Mouse (Mus musculus): ENCODE results near the gene Foxe3.

The Foxe3 gene

GRCm38 (mm10) chr4:114916056-114916455 is 9.8 kb downstream of the Foxe3 start:
- DNase-seq (ENCODE audit: low read depth), result no peak

DNA sequence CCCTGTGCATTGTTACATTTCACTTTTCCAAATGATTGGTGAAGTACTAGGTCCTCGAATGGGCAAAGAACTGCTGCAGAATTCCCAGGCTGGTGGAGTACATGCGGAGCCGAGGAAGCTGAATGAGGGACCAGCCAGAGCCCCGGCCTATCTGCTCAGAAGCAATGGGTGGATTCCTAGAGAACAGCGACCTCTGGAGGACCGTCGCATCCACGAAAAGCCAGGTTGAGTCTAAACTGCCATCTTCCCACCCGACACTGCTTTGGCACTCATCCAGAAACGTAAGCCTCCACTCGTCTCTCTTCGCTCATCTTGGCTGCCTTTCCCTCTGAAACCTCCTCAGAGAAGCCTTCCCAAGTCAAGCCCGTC is 12.2 kb downstream of the Foxe3 start:
- DNase-seq (ENCODE audit: low read depth), result peak; percentile 31

- no peak for DNase-seq (ENCODE audit: low read depth)
These were observed 12.9 kb downstream of the Foxe3 start for GRCm38 (mm10) chr4:114912705-114913593.

DNA sequence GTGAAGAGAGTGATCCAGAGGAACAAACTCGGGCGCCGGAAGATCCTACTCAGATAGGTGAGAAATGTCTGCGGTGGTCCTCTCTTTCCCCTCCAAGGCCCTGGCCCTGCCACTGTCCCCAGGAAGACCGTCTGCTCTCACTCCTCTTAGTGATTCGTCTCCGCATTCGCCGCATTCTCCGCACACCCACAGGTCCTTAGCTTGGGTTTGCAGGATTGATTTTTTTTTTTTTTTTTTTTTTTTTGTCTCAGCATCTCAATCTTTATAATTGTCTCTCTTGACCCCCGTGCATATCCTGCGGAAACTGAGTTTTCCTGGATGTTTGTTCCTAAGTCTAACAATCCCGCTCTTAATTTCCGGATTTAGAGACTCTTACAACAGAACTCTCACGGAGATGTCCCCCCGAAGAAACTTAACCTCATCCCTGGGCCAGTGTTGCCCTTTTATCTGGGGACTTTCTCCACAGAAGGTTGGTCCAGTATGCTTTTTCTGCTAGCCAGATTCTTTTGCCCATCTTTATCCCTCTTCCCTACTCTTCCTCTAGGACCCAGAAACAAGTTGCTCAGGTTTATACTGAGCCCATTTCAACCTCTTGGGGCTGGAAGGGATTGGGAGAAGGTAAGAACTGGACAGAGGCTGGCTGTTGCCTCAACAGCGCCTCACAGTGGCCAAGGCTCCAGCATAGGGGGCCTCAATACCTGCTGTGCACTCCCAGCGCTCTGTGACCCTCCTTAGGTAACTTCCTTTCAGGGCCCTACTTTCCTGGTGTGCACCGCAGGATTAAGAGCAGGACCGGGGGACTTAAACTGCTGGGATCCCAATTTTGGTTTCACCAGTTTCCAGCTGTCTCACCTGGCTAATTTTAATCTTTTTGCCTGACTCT is 16.0 kb downstream of the Foxe3 start:
- peak; percentile 83 for DNase-seq (ENCODE audit: low read depth)

- DNase-seq (ENCODE audit: low read depth), result peak; percentile 92
These were observed 16.8 kb downstream of the Foxe3 start, which contains the start of gene Foxd2 for GRCm38 (mm10) chr4:114908829-114909601. Gene Foxd2, minus strand, starts transcription at chr4:114908873.

DNA sequence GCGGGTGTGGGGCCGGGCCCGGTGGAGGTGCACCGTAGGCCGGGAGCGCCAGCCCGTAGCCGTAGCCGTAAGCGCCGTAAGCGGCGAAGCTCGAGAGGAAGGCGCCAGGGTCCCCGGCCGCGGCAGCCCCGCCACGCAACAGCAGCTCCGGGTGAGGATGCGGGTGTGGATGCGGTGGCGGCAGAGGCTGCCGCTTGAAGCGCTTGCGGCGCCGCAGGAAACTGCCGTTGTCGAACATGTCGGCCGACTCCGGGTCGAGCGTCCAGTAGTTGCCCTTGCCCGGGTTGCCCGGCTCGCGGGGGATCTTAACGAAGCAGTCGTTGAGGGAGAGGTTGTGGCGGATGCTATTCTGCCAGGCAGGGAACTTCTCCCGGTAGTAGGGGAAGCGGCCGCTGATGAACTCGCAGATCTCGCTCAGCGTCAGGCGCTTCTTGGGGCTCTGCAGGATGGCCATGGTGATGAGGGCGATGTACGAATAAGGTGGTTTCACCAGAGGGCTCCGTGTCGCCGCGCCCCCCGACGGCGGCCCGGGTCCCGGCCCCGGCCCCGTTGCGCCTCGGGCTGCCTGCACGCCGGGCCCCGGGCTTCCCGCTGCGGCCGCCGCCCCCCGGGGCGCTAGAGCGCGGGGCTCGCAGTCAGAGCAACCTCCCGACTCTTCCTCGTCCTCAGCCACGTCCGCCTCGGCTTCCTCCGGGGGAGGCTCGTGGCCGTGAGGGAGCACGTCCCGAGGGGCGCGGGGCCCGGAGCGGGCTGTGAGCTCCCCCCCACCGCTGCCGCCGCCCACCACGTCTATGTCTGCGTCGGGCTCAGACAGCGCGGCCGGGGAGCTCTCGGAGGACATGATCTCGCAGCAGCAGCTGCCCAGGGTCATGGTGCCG is 17.6 kb downstream of the Foxe3 start:
- no peak for DNase-seq (ENCODE audit: low read depth)

DNA sequence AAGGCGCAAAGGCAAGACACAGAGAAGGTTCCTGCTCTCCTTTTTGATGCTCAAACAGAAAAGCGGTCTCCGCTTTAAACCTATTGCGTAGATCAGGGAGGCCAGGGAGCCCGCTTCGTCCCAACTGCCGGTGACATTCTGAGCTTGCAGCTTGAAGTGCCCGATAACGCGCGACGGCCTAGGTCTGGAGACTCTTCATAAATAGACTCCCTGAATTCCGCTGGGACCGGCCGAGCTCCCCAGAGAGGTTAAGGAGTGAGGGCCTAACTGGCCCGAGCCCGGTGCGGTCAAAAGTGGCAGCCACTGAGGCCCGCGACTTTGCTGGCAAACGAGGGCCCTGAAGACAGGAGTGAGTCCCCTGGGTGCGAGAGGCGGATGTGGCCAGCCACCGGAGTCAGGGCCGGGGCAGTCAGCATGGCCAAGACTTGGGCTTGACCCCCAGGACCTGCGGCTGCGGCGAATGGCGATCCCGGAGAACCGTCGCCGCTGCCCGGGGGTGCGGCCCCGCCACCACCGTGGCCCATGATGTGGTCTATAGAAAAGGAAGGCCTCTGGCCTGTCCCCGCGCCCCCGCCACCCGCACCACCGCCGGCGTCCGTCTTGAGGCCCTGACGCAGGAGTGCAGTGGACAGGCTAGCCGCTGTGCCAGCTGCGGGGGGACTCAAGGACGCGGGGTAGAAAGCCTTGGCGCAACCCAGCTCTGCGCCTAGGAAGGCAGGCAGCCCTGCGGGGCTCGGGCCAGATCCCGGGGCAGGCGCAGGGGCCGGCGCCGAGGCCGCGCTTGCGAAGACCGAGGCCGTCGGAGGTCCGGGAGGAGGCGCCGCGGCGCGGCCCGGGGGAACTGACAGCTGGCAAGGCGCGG is 18.5 kb downstream of the Foxe3 start:
- no peak for DNase-seq (ENCODE audit: low read depth)

DNA sequence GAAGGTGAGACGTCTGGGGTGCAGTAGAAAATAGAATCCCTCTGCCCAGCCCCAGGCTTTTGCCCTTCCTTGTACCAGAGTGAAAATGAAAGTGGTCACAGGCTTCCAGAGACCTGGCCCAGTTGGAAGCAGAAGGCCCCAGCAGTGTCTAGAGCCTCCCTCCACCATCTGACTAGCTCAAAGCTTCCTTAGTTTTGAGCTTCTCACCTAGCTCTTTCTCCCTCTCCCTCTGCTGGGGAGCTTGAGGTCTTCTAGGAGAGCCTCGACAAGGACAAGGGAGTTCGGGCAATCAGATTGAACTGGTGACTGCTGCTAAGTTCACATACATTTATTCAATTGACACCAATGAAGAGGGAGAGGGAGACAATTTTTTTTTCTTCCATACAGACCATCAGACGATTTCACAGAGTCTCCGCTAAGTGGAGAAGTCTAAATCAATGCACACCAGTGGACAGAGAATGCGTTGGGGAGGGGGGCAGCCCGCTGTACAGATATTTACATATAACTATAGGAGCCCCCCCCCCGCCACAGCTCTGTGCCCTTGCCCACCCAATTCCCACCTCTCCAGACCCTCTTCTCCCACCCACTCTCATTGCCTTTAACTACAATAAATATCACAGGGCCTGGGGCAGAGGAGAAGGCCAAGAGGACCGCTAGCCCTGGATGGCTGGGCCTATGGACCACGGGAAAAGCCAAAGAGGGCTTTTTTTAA is 19.7 kb downstream of the Foxe3 start:
- DNase-seq (ENCODE audit: low read depth), result no peak

DNA sequence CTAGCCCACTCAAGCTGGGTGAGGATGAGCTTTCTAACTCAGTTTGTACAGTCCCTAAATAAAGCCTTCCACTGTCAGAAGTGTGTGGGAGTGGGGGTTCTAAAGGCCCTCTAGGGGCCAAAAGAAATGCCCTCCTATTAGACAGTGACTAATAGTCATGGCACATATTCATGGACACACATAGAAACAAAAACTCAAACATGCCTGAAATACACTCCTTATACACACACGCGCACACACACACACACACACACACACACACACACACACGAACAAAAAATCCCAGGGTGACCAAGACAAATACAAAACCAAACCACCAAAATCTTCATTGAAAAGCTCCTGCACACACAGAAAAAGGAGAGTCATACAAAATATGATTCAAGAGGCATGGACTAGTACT is 20.3 kb downstream of the Foxe3 start:
- no peak for DNase-seq (ENCODE audit: low read depth)

DNA sequence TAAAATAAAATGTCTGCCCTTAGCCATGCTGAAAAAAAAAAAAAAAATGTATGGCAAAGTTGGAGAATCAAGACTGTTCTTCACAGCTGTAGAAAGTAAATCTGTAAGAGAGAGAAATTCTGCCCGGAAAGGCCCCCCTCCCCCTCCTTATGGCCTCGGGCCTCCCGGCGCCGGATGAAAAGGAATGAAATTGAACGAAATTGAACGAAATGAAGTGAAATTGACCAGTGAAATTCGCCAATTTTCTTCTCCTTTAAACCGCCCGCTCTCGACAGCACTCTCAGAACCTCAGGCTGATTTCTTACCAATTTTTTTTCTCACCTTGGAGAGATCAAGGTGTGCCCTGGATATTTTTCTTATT is 22.4 kb downstream of the Foxe3 start:
- no peak for DNase-seq (ENCODE audit: low read depth)

DNA sequence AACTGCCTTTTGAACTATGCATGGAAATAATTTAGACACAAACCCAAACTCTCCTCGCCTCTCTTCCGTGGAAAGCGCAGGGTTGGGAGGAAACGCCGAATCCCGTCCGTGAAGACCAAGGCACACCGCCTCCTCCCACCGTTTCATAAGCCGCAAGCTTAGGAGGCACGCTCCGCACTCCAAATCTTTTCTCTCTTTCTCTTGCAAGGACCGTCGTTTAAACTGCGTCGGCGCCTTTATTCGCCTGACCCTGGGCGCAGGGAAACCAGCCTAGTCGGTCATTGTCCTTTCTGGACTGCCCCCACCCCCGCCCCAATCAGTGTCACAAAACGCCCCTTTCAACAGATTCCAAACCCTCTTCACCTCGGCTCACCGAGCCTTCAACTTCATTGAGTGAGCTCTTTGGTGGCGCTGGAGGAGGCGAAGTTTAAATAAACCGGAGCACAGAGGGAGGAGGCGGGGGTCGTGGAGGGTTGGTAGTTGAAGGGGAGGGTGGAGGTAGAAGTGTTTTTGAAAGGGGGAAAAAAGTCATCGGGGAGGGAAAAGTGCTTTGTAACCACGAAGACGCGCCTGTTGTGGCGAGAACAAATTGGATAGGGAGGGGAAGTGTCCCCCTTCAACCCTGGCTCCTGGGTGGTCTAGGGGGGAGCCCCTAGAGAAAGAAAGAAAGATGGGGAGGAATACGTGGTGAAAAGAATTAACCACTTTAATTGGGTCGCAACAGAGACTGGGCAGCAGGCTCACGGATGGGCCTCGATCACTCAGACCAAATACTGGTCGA is 23.0 kb downstream of the Foxe3 start:
- no peak for DNase-seq (ENCODE audit: low read depth)

- DNase-seq (ENCODE audit: low read depth), result no peak
These were observed 24.0 kb downstream of the Foxe3 start for GRCm38 (mm10) chr4:114901643-114902351.

DNA sequence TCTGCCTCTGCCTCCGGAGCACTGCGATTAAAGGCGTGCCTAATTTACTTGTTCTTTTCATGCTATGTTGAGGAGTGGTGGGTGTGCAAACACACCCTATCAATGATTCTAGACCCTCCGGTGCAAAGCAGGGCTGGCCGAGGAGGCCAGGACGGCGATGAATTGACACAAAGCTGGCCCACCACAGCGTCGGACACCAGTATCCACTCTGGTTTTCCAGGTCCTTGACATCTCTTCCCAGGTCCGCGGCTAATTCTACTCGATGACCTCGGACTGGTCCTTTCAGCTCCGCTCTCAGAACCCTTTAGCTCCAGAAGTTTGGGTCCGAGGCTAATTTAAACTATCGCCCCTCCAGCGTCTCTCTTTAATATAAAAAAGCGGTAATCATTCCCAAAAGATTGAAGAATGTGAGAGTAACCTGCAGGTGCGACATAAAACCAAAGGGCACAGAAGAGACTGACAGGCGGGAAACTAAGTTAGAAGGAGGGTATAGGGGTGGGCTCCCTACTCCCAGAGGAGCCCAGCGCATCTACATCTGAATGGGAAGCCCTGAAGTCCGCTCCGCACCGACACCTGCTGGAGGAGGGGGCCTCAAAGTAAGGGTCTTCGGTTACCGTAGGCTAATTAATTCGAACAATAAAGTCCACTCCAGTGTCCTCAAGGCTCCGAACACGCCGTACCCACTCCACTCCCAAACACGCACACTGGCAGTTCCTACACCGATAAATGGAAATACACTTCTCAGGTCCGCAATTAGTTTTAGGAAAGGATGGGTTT is 24.8 kb downstream of the Foxe3 start:
- DNase-seq (ENCODE audit: low read depth), result no peak

DNA sequence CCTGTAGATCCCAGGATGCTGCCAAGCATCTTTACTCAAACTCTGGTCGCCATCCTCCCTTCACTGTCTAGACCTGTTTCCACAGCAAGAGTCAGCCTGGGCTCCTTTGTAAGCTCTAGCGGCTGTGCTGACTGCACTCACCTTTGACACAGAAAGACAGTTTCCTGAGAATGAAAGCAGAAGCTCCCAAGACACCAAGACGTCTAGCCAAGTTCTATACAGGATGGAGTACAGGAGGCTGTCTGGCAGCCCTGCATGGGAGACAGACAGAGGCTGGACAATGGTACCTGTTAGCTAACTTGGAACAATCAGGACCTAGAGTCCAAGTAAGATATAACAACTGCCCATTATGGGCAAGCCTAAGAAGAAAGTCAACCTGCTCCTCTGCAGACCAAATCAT is 25.9 kb downstream of the Foxe3 start:
- DNase-seq (ENCODE audit: low read depth), result no peak

GRCm38 (mm10) chr4:114897853-114898252 is 28.0 kb downstream of the Foxe3 start:
- DNase-seq (ENCODE audit: low read depth), result peak; percentile 45

- DNase-seq (ENCODE audit: low read depth), result no peak
These were observed 43.6 kb downstream of the Foxe3 start for GRCm38 (mm10) chr4:114882232-114882631.

DNA sequence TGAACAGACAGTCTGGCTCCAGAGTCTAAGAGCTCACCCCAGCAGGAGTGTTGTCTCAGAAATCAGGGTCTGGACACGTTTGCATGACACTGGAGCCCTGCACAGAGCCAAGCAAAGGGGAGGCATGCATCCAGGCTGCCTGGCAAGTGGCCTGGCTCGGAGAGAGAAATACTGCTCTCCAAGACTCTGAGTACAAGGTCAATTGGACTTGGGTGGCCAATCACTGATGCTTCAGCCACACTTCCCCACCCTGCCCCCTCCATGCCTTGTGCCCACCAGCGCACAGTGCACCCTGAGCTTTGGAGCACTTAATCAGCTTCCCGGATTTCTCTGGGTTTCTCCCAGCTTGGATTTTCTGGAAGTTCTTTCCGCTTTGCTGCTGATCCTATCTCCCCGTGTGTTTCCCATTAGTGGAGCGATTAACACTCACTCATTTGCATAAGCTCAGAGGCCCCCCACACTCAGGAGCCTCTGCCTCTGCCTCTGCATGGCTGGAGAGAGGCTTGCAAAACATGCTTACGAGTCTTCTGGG is 49.3 kb downstream of the Foxe3 start:
- no peak for DNase-seq (ENCODE audit: low read depth)

Measured in 416B (cell line).